Mouse (Mus musculus): ENCODE measurements around the gene Pbx4. TPM values are rescaled to one million over a fixed set of nuclear protein-coding genes. Genes with fewer than 3 reads are reported as not detected.
A peak's percentile ranks its signal among the peaks of the same experiment; 100 is the strongest.

The Pbx4 gene
- polyA plus RNA-seq, 1 experiment from 2014 or later = 5.6 TPM

GRCm38 (mm10) chr8:69820466-69820865, 11.8 kb upstream of the Pbx4 start:
- no peak overlapping the region; the same call in 1 of the 2 replicates for H3K27ac ChIP-seq (ENCODE audit: low read depth, low read length)
- no peak overlapping the region for H3K4me2 ChIP-seq
- DNase-seq (ENCODE audit: low spot score) (no peak), ATAC-seq (replicated peaks; ENCODE audit: low FRiP score) (no peak)
- H3K27me3 ChIP-seq (replicated peaks; ENCODE audit: control insufficient read depth, insufficient read depth, low read length) = no peaks in the 10 kb centered on the region
- no peak overlapping the region for H3K4me3 ChIP-seq (ENCODE audit: low read depth, low read length)
- no peak overlapping the region for H3K9ac ChIP-seq (ENCODE audit: low read depth, low read length)
- 0 out of 2 replicates have a peak, but pooled peaks cover 4% of the 10 kb centered on the region for H3K4me1 ChIP-seq (replicated peaks; ENCODE audit: control insufficient read depth, insufficient read depth, low read length)
- peaks cover 9% of the 10 kb centered on the region; the same call in 1 of the 2 replicates for H3K36me3 ChIP-seq (ENCODE audit: control insufficient read depth, insufficient read depth, low read length)
- 79% methylated on average over 9 of the region's 9 CpGs for WGBS
- no peaks in the 10 kb centered on the region for H3K9me3 ChIP-seq (ENCODE audit: control insufficient read depth, low read length)

GRCm38 (mm10) chr8:69821971-69822385, 10.3 kb upstream of the Pbx4 start:
- peak overlapping the region; percentile 59 for H3K4me3 ChIP-seq (ENCODE audit: low read depth, low read length)
- 0 out of 2 replicates have a peak, but pooled peaks cover 4% of the 10 kb centered on the region for H3K4me1 ChIP-seq (replicated peaks; ENCODE audit: control insufficient read depth, insufficient read depth, low read length)
- no peaks in the 10 kb centered on the region for H3K9me3 ChIP-seq (ENCODE audit: control insufficient read depth, low read length)
- H3K4me2 ChIP-seq = peak overlapping the region; percentile 82
- ATAC-seq (replicated peaks; ENCODE audit: low FRiP score) (peak; percentile 37), DNase-seq (ENCODE audit: low spot score) (peak; percentile 65)
- WGBS = under 1% methylated on average over 13 of the region's 22 CpGs
- H3K9ac ChIP-seq (ENCODE audit: low read depth, low read length) = peak overlapping the region; percentile 65
- H3K27ac ChIP-seq (ENCODE audit: low read depth, low read length) = no peak overlapping the region; the same call in 1 of the 2 replicates
- no peaks in the 10 kb centered on the region for H3K27me3 ChIP-seq (replicated peaks; ENCODE audit: control insufficient read depth, insufficient read depth, low read length)
- peaks cover 6% of the 10 kb centered on the region; the same call in 1 of the 2 replicates for H3K36me3 ChIP-seq (ENCODE audit: control insufficient read depth, insufficient read depth, low read length)

- 0 out of 2 replicates have a peak, but pooled peaks cover 4% of the 10 kb centered on the region for H3K4me1 ChIP-seq (replicated peaks; ENCODE audit: control insufficient read depth, insufficient read depth, low read length)
- no peaks in the 10 kb centered on the region for H3K9me3 ChIP-seq (ENCODE audit: control insufficient read depth, low read length)
- H3K4me2 ChIP-seq = peak within 1 kb of the TSS; percentile 82
- H3K4me3 ChIP-seq (ENCODE audit: low read depth, low read length) = peak within 1 kb of the TSS; percentile 59
- WGBS = 4% methylated on average over 34 of the region's 35 CpGs
- no peaks in the 10 kb centered on the region for H3K27me3 ChIP-seq (replicated peaks; ENCODE audit: control insufficient read depth, insufficient read depth, low read length)
- ATAC-seq (replicated peaks; ENCODE audit: low FRiP score) (peak; percentile 75), DNase-seq (ENCODE audit: low spot score) (peak; percentile 79)
- peaks cover 5% of the 10 kb centered on the region; the same call in 1 of the 2 replicates for H3K36me3 ChIP-seq (ENCODE audit: control insufficient read depth, insufficient read depth, low read length)
- H3K9ac ChIP-seq (ENCODE audit: low read depth, low read length) = peak within 1 kb of the TSS; percentile 65
- H3K27ac ChIP-seq (ENCODE audit: low read depth, low read length) = peak within 1 kb of the TSS; percentile 22; the same call in 1 of the 2 replicates
These were observed 9.7 kb upstream of the Pbx4 start, which contains the start of gene Lpar2 for GRCm38 (mm10) chr8:69822386-69823191. Lpar2 (plus strand) TSS chr8:69822429.

- Histone ChIP-seq H3K9ac (ENCODE audit: low read depth, low read length) (no peak overlapping the region), H3K36me3 (ENCODE audit: control insufficient read depth, insufficient read depth, low read length) (no peaks in the 10 kb centered on the region), H3K9me3 (ENCODE audit: control insufficient read depth, low read length) (no peaks in the 10 kb centered on the region), H3K27me3 (replicated peaks; ENCODE audit: control insufficient read depth, insufficient read depth, low read length) (no peaks in the 10 kb centered on the region), H3K4me3 (ENCODE audit: low read depth, low read length) (no peak overlapping the region), H3K4me2 (no peak overlapping the region), H3K27ac (ENCODE audit: low read depth, low read length) (no peak overlapping the region), H3K4me1 (replicated peaks; ENCODE audit: control insufficient read depth, insufficient read depth, low read length) (0 out of 2 replicates have a peak, but pooled peaks cover 4% of the 10 kb centered on the region)
- DNase-seq (ENCODE audit: low spot score) (no peak), ATAC-seq (replicated peaks; ENCODE audit: low FRiP score) (no peak)
- WGBS = 88% methylated on average over 12 of the region's 12 CpGs
These were observed 5.9 kb upstream of the Pbx4 start for GRCm38 (mm10) chr8:69826371-69826770.

GRCm38 (mm10) chr8:69837057-69837682, 4.9 kb downstream of the Pbx4 start:
- Histone ChIP-seq H3K4me1 (replicated peaks; ENCODE audit: control insufficient read depth, insufficient read depth, low read length) (peaks cover 6% of the 10 kb centered on the region), H3K9ac (ENCODE audit: low read depth, low read length) (no peak overlapping the region), H3K9me3 (ENCODE audit: control insufficient read depth, low read length) (no peaks in the 10 kb centered on the region), H3K27ac (ENCODE audit: low read depth, low read length) (no peak overlapping the region), H3K4me3 (ENCODE audit: low read depth, low read length) (no peak overlapping the region), H3K27me3 (replicated peaks; ENCODE audit: control insufficient read depth, insufficient read depth, low read length) (no peaks in the 10 kb centered on the region), H3K4me2 (no peak overlapping the region), H3K36me3 (ENCODE audit: control insufficient read depth, insufficient read depth, low read length) (no peaks in the 10 kb centered on the region)
- WGBS = 71% methylated on average over 8 of the region's 8 CpGs
- ATAC-seq (replicated peaks; ENCODE audit: low FRiP score) (no peak), DNase-seq (ENCODE audit: low spot score) (no peak)

GRCm38 (mm10) chr8:69847167-69848065, 15.1 kb downstream of the Pbx4 start:
- no peak overlapping the region for H3K9ac ChIP-seq (ENCODE audit: low read depth, low read length)
- H3K4me1 ChIP-seq (replicated peaks; ENCODE audit: control insufficient read depth, insufficient read depth, low read length) = no peaks in the 10 kb centered on the region; the same call in 1 of the 2 replicates
- no peak for DNase-seq (ENCODE audit: low spot score)
- H3K27me3 ChIP-seq (replicated peaks; ENCODE audit: control insufficient read depth, insufficient read depth, low read length) = no peaks in the 10 kb centered on the region
- 62% methylated on average over 3 of the region's 3 CpGs for WGBS
- H3K9me3 ChIP-seq (ENCODE audit: control insufficient read depth, low read length) = no peaks in the 10 kb centered on the region
- no peak overlapping the region for H3K4me3 ChIP-seq (ENCODE audit: low read depth, low read length)
- H3K36me3 ChIP-seq (ENCODE audit: control insufficient read depth, insufficient read depth, low read length) = no peaks in the 10 kb centered on the region
- no peak overlapping the region for H3K4me2 ChIP-seq
- no peak overlapping the region for H3K27ac ChIP-seq (ENCODE audit: low read depth, low read length)
- no peak for ATAC-seq (replicated peaks; ENCODE audit: low FRiP score)

GRCm38 (mm10) chr8:69848951-69849350, 16.7 kb downstream of the Pbx4 start:
- Histone ChIP-seq H3K27ac (ENCODE audit: low read depth, low read length) (no peak overlapping the region), H3K36me3 (ENCODE audit: control insufficient read depth, insufficient read depth, low read length) (no peaks in the 10 kb centered on the region), H3K27me3 (replicated peaks; ENCODE audit: control insufficient read depth, insufficient read depth, low read length) (no peaks in the 10 kb centered on the region), H3K4me2 (no peak overlapping the region), H3K9me3 (ENCODE audit: control insufficient read depth, low read length) (no peaks in the 10 kb centered on the region), H3K4me1 (replicated peaks; ENCODE audit: control insufficient read depth, insufficient read depth, low read length) (no peaks in the 10 kb centered on the region; the same call in 1 of the 2 replicates), H3K4me3 (ENCODE audit: low read depth, low read length) (no peak overlapping the region), H3K9ac (ENCODE audit: low read depth, low read length) (no peak overlapping the region)
- whole genome bisulfite sequencing = 69% methylated on average over 8 of the region's 8 CpGs
- DNase-seq (ENCODE audit: low spot score) = no peak
- peak; percentile 33; the same call in 1 of the 2 replicates for ATAC-seq (replicated peaks; ENCODE audit: low FRiP score)

- H3K4me1 ChIP-seq (replicated peaks; ENCODE audit: control insufficient read depth, insufficient read depth, low read length) = no peaks in the 10 kb centered on the region; the same call in 1 of the 2 replicates
- no peak for DNase-seq (ENCODE audit: low spot score)
- 41% methylated on average over 3 of the region's 3 CpGs for WGBS
These were observed 17.6 kb downstream of the Pbx4 start for GRCm38 (mm10) chr8:69849899-69850298.

More at GRCm38 (mm10) chr8:69849899-69850298, 17.6 kb downstream of the Pbx4 start:
- Histone ChIP-seq H3K9ac (ENCODE audit: low read depth, low read length) (no peak overlapping the region), H3K27me3 (replicated peaks; ENCODE audit: control insufficient read depth, insufficient read depth, low read length) (no peaks in the 10 kb centered on the region), H3K27ac (ENCODE audit: low read depth, low read length) (no peak overlapping the region), H3K4me3 (ENCODE audit: low read depth, low read length) (no peak overlapping the region), H3K9me3 (ENCODE audit: control insufficient read depth, low read length) (no peaks in the 10 kb centered on the region), H3K36me3 (ENCODE audit: control insufficient read depth, insufficient read depth, low read length) (no peaks in the 10 kb centered on the region), H3K4me2 (no peak overlapping the region)
- ATAC-seq (replicated peaks; ENCODE audit: low FRiP score) = no peak
